Mouse (Mus musculus) heart, adult 2 months (tissue): ENCODE data around the gene Simc1. TPM values are rescaled to one million over a fixed set of nuclear protein-coding genes. Genes with fewer than 3 reads are reported as not detected.

Experiments used
- DNase-seq, 2 experiments: peaks; one replicate each; pipeline ENCODE4 v3.0.0; 2021
- H3K27ac ChIP-seq: fragments of 200-600 bp; 2 replicates; pipeline ENCODE4 v1.8.1; 2022
- H3K27me3 ChIP-seq: fragments of 200-500 bp; 2 replicates; pipeline ENCODE4 v1.6.1; 2012; ENCODE audit warnings: mild to moderate bottlenecking, low read length, inconsistent platforms, mixed read lengths; ENCODE audit not compliant: control insufficient read depth, insufficient read depth
- H3K36me3 ChIP-seq: fragments of 200-500 bp; 2 replicates; pipeline ENCODE4 v1.6.1; 2012; ENCODE audit warnings: low read length, inconsistent platforms; ENCODE audit not compliant: control insufficient read depth, insufficient read depth
- H3K4me1 ChIP-seq: fragments of 200-500 bp; 2 replicates; pipeline ENCODE4 v1.6.1; 2011; ENCODE audit warnings: low read length; ENCODE audit not compliant: control insufficient read depth, insufficient read depth
- H3K4me3 ChIP-seq: fragments of 200-600 bp; 2 replicates; pipeline ENCODE4 v1.8.1; 2022
- H3K79me2 ChIP-seq: fragments of 200-500 bp; replicated peaks from 2 replicates; pipeline ENCODE4 v1.6.1; 2012; ENCODE audit warnings: mild to moderate bottlenecking, inconsistent platforms, low read length, moderate library complexity, mixed read lengths; ENCODE audit not compliant: control insufficient read depth, insufficient read depth
- H3K9ac ChIP-seq: fragments of 200-500 bp; 2 replicates; pipeline ENCODE4 v1.6.1; 2012; ENCODE audit warnings: low read depth, mild to moderate bottlenecking, control low read depth, inconsistent platforms, low read length, mixed read lengths
- CTCF ChIP-seq: fragments of 200-600 bp; IDR thresholded peaks from 2 replicates; pipeline ENCODE4 v1.8.1; 2022; ENCODE audit warnings: antibody characterized with exemption, mild to moderate bottlenecking, moderate library complexity
- EP300 ChIP-seq: fragments of 200-500 bp; IDR thresholded peaks from 2 replicates; pipeline ENCODE4 v1.6.1; 2011; ENCODE audit warnings: low read depth, low read length, control low read depth; ENCODE audit not compliant: insufficient read depth
- POLR2A ChIP-seq: fragments of 200-500 bp; IDR thresholded peaks from 2 replicates; pipeline ENCODE4 v1.6.1; 2011; ENCODE audit warnings: mild to moderate bottlenecking, low read depth, low read length, control low read depth; ENCODE audit not compliant: insufficient read depth
- WGBS: fragments of 180-500 bp; shearing (Covaris S2); methylation state at CpG from one replicate; pipeline ENCODE4 v1.1.7; 2018; 5-methylcytosine and 5-hydroxymethylcytosine counted together
- intact Hi-C: fragments of 180-260 bp; cut with DNase I; formaldehyde crosslinking; loops from one replicate; pipeline ENCODE4 v1.15.1; 2025
- polyA plus RNA-seq: library from polyadenylated mRNA; depleted of rRNA; stranded (reverse); fragments of >200 nt; gene quantifications from 2 replicates; pipeline ENCODE4 v1.2.3, GENCODE M21; 2012
- total RNA-seq, 2 experiments: library from RNA; stranded (reverse); gene quantifications; 2 replicates each; pipeline ENCODE4 v1.2.3; 2021

Gene Simc1
- total and polyA plus RNA-seq, 3 experiments: 1.7 to 1.9 (median 1.7) TPM

DNA sequence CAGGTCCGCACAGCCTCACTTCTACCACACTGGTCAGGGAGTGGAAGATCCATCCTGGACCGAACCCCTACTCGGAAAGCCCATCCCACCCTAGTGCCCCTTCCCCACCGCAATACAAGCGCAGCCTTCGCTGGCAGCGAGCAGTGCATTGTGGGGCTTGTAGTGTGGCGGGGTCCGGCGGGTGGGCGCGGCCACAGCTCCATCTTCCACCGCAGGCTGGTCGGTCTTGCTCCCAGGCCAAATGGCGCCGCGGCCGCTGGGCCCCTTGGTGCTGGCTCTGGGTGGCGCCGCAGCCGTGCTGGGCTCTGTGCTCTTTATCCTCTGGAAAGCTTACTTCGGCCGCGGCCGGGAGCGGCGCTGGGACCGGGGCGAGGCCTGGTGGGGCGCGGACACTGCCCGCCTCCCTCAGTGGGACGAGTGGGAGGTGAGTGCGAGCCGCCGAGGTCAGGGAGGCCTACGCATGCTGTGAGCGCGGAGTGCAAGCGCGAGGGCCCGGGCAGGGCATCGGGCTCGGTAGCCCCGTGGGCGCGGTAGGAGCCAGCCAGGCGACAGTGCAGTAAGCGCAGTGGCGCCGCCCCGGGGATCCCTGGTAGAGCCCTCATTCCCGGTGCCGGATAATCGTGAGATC, 71.4 kb downstream of the Simc1 start, which contains the start of gene Arl10:
Arl10 (plus strand) TSS at position 162 of the 628 bp plus-strand sequence.
- peak; percentile 88 for DNase-seq
- Histone ChIP-seq H3K36me3 (no peaks in the 10 kb centered on the region), H3K9ac (peak within 1 kb of the TSS; percentile 90), H3K27me3 (no peaks in the 10 kb centered on the region), H3K27ac (peak within 1 kb of the TSS; percentile 66), H3K79me2 (no peaks in the 10 kb centered on the region), H3K4me1 (peaks cover 1% of the 10 kb centered on the region; the same call in 1 of the 2 replicates), H3K4me3 (peak within 1 kb of the TSS; percentile 92)
- TF ChIP-seq CTCF: peak; percentile 41; the same call in 1 of the 2 replicates
- TF ChIP-seq EP300: no peak
- peak; percentile 58; the same call in 1 of the 2 replicates for TF ChIP-seq POLR2A
- under 1% methylated on average over 55 of the region's 55 CpGs for WGBS
- intact Hi-C loops: loop anchor here (1.0 kb wide), 2 partner anchors 15 to 46 kb away; partner anchors contain the start of genes Faf2, Higd2a and Nop16

GRCm38 (mm10) chr13:54575489-54575888, 71.9 kb downstream of the Simc1 start:
- peak overlapping the region; percentile 92 for H3K4me3 ChIP-seq
- H3K27ac ChIP-seq: peak overlapping the region; percentile 66
- DNase-seq: peak in 1 of 2 experiments; percentile 43
- H3K36me3 ChIP-seq: no peaks in the 10 kb centered on the region
- H3K79me2 ChIP-seq: no peaks in the 10 kb centered on the region
- TF ChIP-seq CTCF (no peak), EP300 (no peak), POLR2A (no peak)
- H3K27me3 ChIP-seq: no peaks in the 10 kb centered on the region
- H3K9ac ChIP-seq: peak overlapping the region; percentile 90
- 4% methylated on average over 19 of the region's 19 CpGs for WGBS
- peaks cover 1% of the 10 kb centered on the region; the same call in 1 of the 2 replicates for H3K4me1 ChIP-seq
- intact Hi-C loops: loop anchor here (1.0 kb wide), 2 partner anchors 15 to 46 kb away; partner anchors contain the start of genes Faf2, Higd2a and Nop16

DNA sequence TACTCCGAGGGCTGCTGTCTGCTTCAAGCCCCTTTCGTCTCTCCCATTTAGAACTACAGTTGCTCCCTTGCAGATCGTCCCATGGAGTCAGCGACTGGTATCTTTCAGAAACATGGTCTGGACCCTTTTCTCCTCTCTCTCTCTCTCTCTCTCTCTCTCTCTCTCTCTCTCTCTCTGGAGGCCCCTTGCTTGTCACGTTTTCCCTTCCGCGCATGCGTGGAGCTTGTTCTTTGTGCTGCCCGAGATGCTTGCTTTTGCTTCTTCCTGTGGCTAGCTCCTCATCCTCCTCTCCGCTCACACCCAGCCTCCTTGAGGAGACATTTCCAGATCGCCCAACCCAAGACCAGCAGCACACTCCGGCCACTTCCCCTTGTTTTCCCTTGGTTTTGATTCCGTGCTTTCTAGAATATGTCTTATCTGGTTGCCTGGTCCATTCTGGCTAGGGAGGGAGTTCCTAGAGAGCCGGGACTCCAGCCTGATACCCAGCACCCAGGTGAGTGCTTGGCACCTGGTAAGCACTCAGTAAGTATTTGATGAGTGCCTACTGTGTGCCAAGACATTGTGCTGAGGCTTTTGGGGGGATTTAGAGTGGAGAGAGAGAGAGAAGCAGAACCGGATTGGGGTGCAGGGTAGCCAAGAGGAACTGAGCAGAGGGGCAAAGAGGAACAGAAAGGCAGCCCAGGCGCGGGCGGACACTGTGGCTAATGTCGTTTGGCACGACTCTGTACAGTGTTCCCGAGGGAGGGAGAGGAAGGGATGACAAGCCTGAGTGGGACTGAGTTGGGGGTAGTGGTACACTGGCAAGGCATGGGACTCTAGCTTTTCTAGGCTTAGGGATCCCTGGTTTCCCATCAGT, 74.3 kb downstream of the Simc1 start:
- H3K79me2 ChIP-seq: no peaks in the 10 kb centered on the region
- intact Hi-C loops: no loop called here
- TF ChIP-seq EP300 (no peak), POLR2A (no peak), CTCF (no peak)
- H3K4me1 ChIP-seq: peaks cover 6% of the 10 kb centered on the region
- 76% methylated on average over 21 of the region's 21 CpGs for WGBS
- peak in 1 of 2 experiments; percentile 60 for DNase-seq
- H3K36me3 ChIP-seq: 0 out of 2 replicates have a peak, but pooled peaks cover 2% of the 10 kb centered on the region
- H3K27me3 ChIP-seq: no peaks in the 10 kb centered on the region
- no peak overlapping the region; the same call in 1 of the 2 replicates for H3K27ac ChIP-seq
- no peak overlapping the region for H3K4me3 ChIP-seq
- H3K9ac ChIP-seq: no peak overlapping the region

- no peak overlapping the region for H3K4me3 ChIP-seq
- intact Hi-C loops: no loop called here
- no peak overlapping the region for H3K9ac ChIP-seq
- 69% methylated on average over 2 of the region's 2 CpGs for WGBS
- H3K27me3 ChIP-seq: no peaks in the 10 kb centered on the region
- H3K36me3 ChIP-seq: 0 out of 2 replicates have a peak, but pooled peaks cover 2% of the 10 kb centered on the region
- no peak overlapping the region for H3K27ac ChIP-seq
- H3K79me2 ChIP-seq: no peaks in the 10 kb centered on the region
- peaks cover 7% of the 10 kb centered on the region for H3K4me1 ChIP-seq
- DNase-seq: no peak
- TF ChIP-seq EP300: no peak
- TF ChIP-seq CTCF: no peak
- no peak for TF ChIP-seq POLR2A
Measured at GRCm38 (mm10) chr13:54581385-54581784, 77.8 kb downstream of the Simc1 start.

GRCm38 (mm10) chr13:54582126-54582525, 78.5 kb downstream of the Simc1 start:
- intact Hi-C loops: no loop called here

More at GRCm38 (mm10) chr13:54582126-54582525, 78.5 kb downstream of the Simc1 start:
- H3K79me2 ChIP-seq: no peaks in the 10 kb centered on the region
- DNase-seq: no peak
- peak overlapping the region; percentile 20 for H3K27ac ChIP-seq
- TF ChIP-seq POLR2A: no peak
- no peak for TF ChIP-seq CTCF
- no peak for TF ChIP-seq EP300
- H3K4me1 ChIP-seq: peaks cover 7% of the 10 kb centered on the region
- H3K4me3 ChIP-seq: no peak overlapping the region
- WGBS: 49% methylated on average over 10 of the region's 10 CpGs
- no peak overlapping the region for H3K9ac ChIP-seq
- H3K27me3 ChIP-seq: no peaks in the 10 kb centered on the region
- H3K36me3 ChIP-seq: 0 out of 2 replicates have a peak, but pooled peaks cover 2% of the 10 kb centered on the region
